Comparison of ENCODE assay signal across 11 mouse cellular contexts in genomic region chr10:98966407-98967215, GRCm38 (mm10). TPM values are rescaled to one million over a fixed set of nuclear protein-coding genes. Genes with fewer than 3 reads are reported as not detected.
DNase-seq lines count a peak whose midpoint lies in the region; ATAC-seq and TF ChIP-seq lines count a peak whose summit lies in the region.
"Had no signal": no experiment of that assay in that cellular context is flagged by ENCODE, and none has a peak within 500 bp of the region (broad histone marks: within the 10 kb centered on the region; RNA-seq: fewer than 3 reads in every experiment).

No protein-coding gene starts in this region.

- H3K4me1 ChIP-seq in heart, embryonic 16.5 days (ENCODE audit: control insufficient read depth, insufficient read depth, low read length) = peaks cover 18% of the 10 kb centered on the region
- peaks cover 9% of the 10 kb centered on the region for H3K4me1 ChIP-seq in heart, adult 2 months (ENCODE audit: control insufficient read depth, insufficient read depth, low read length)
- H3K4me1 ChIP-seq in lung, embryonic 15.5 days = peaks cover 1% of the 10 kb centered on the region; the same call in 1 of the 2 replicates
- H3K4me1 ChIP-seq in neural tube, embryonic 14.5 days (ENCODE audit: control insufficient read depth, insufficient read depth, low read length) = no peaks in the 10 kb centered on the region
- H3K4me1 ChIP-seq: forebrain, embryonic 13.5 days had no signal

- no peak for DNase-seq in heart, adult 2 months
- DNase-seq in lung, postnatal 25 days (ENCODE audit: low spot score) = no peak
- DNase-seq in forelimb bud, embryonic 11.5 days (ENCODE audit: low read depth, low spot score) = peak; percentile 35
- DNase-seq in layer of hippocampus, adult 2 months (ENCODE audit: low spot score in 2 of 2) = no peak
- DNase-seq in thymus, postnatal 25 days = no peak
- DNase-seq: thymus, postnatal 4 days had no signal

- no peaks in the 10 kb centered on the region for H3K27me3 ChIP-seq in heart, embryonic 16.5 days (ENCODE audit: control insufficient read depth, insufficient read depth, low read length)
- no peaks in the 10 kb centered on the region for H3K27me3 ChIP-seq in heart, adult 2 months (ENCODE audit: control insufficient read depth, insufficient read depth, low read length)
- H3K27me3 ChIP-seq in lung, embryonic 15.5 days = no peaks in the 10 kb centered on the region
- no peaks in the 10 kb centered on the region for H3K27me3 ChIP-seq in neural tube, embryonic 14.5 days (ENCODE audit: control insufficient read depth, insufficient read depth, low read length)
- H3K27me3 ChIP-seq: forebrain, embryonic 13.5 days had no signal

- TF ChIP-seq EP300 in heart, adult 2 months (IDR thresholded peaks at IDR 0.05; ENCODE audit: insufficient read depth, low read depth, low read length) = no peak

- no peak for TF ChIP-seq POLR2A in heart, adult 2 months (IDR thresholded peaks at IDR 0.05; ENCODE audit: insufficient read depth, low read depth, low read length)

- H3K9ac ChIP-seq in heart, embryonic 16.5 days (ENCODE audit: low read length) = no peak overlapping the region
- no peak overlapping the region for H3K9ac ChIP-seq in heart, adult 2 months (ENCODE audit: low read depth, low read length)
- no peak overlapping the region for H3K9ac ChIP-seq in lung, embryonic 15.5 days
- H3K9ac ChIP-seq in neural tube, embryonic 14.5 days (replicated peaks; ENCODE audit: low read depth, low read length) = no peak overlapping the region
- H3K9ac ChIP-seq: forebrain, embryonic 13.5 days had no signal

- H3K4me3 ChIP-seq in heart, embryonic 16.5 days (ENCODE audit: low read length) = no peak overlapping the region
- H3K4me3 ChIP-seq in heart, adult 2 months = no peak overlapping the region
- H3K4me3 ChIP-seq in lung, embryonic 15.5 days = no peak overlapping the region
- no peak overlapping the region for H3K4me3 ChIP-seq in neural tube, embryonic 14.5 days (ENCODE audit: low read depth, low read length)
- no peak overlapping the region for H3K4me3 ChIP-seq in layer of hippocampus, adult 2 months
- H3K4me3 ChIP-seq: forebrain, embryonic 13.5 days had no signal

- 39% methylated on average over 13 of the region's 13 CpGs for WGBS in heart, embryonic 16.5 days
- 60% methylated on average over 13 of the region's 13 CpGs for WGBS in heart, adult 2 months
- WGBS in lung, embryonic 15.5 days = 34% methylated on average over 13 of the region's 13 CpGs
- WGBS in neural tube, embryonic 14.5 days = 67% methylated on average over 13 of the region's 13 CpGs

- peak overlapping the region; percentile 84 for H3K27ac ChIP-seq in heart, embryonic 16.5 days (ENCODE audit: low read length)
- H3K27ac ChIP-seq in heart, adult 2 months = no peak overlapping the region
- no peak overlapping the region for H3K27ac ChIP-seq in lung, embryonic 15.5 days
- no peak overlapping the region for H3K27ac ChIP-seq in neural tube, embryonic 14.5 days (ENCODE audit: low read depth, low read length)
- no peak overlapping the region for H3K27ac ChIP-seq in layer of hippocampus, adult 2 months
- H3K27ac ChIP-seq: forebrain, embryonic 13.5 days had no signal

- no peak for TF ChIP-seq CTCF in heart, adult 2 months (IDR thresholded peaks at IDR 0.05)
- TF ChIP-seq CTCF in layer of hippocampus, adult 2 months (conservative IDR thresholded peaks at IDR 0.05) = no peak

- peak overlapping the region; percentile 37 for H3K4me2 ChIP-seq in heart, embryonic 16.5 days (ENCODE audit: low read depth, low read length)
- no peak overlapping the region for H3K4me2 ChIP-seq in lung, embryonic 15.5 days
- H3K4me2 ChIP-seq in neural tube, embryonic 14.5 days (ENCODE audit: low read depth, low read length) = no peak overlapping the region
- H3K4me2 ChIP-seq: forebrain, embryonic 13.5 days had no signal

- intact Hi-C loops in heart, adult 2 months (cut with DNase I) = no loop called here

- H3K9me3 ChIP-seq in heart, embryonic 16.5 days (replicated peaks; ENCODE audit: control insufficient read depth, low read length) = no peaks in the 10 kb centered on the region
- no peaks in the 10 kb centered on the region for H3K9me3 ChIP-seq in lung, embryonic 15.5 days
- no peaks in the 10 kb centered on the region for H3K9me3 ChIP-seq in neural tube, embryonic 14.5 days (ENCODE audit: control insufficient read depth, low read length)
- H3K9me3 ChIP-seq: forebrain, embryonic 13.5 days had no signal

- peaks cover 5% of the 10 kb centered on the region; the same call in 1 of the 2 replicates for H3K79me2 ChIP-seq in heart, adult 2 months (replicated peaks; ENCODE audit: control insufficient read depth, insufficient read depth, low read length)

- peak; percentile 41 for ATAC-seq in heart, embryonic 16.5 days (replicated peaks; ENCODE audit: extremely low read depth, insufficient read depth, low FRiP score)
- ATAC-seq in lung, embryonic 15.5 days (ENCODE audit: borderline replicate concordance, extremely low read depth, low FRiP score, low TSS enrichment) = peak; percentile 90; the same call in 1 of the 2 replicates
- ATAC-seq in neural tube, embryonic 14.5 days (ENCODE audit: low read depth) = 0 out of 2 replicates have a peak, but pooled peaks have one; percentile 24
- ATAC-seq: activated CD4-positive, CD25-positive, alpha-beta regulatory T cell, adult 4 months; forebrain, embryonic 13.5 days had no signal

- H3K36me3 ChIP-seq in heart, embryonic 16.5 days (ENCODE audit: control insufficient read depth, insufficient read depth) = peaks cover 9% of the 10 kb centered on the region
- H3K36me3 ChIP-seq in heart, adult 2 months (ENCODE audit: control insufficient read depth, insufficient read depth, low read length) = peaks cover 3% of the 10 kb centered on the region
- peaks cover 15% of the 10 kb centered on the region for H3K36me3 ChIP-seq in lung, embryonic 15.5 days
- no peaks in the 10 kb centered on the region for H3K36me3 ChIP-seq in neural tube, embryonic 14.5 days (ENCODE audit: control insufficient read depth, insufficient read depth, low read length)

RNA-seq across cellular contexts. Expression of gene Atp2b1, which starts 52.4 kb away (rescaled TPM):
- polyA plus RNA-seq in heart, embryonic 16.5 days (2015; fragmentation: Nextera tagmentation; extraction: Ambion mirVana) = 88.5 and 93.9 TPM in 2 replicates
- total RNA-seq in heart, adult 2 months (2021) = 10 to 100 TPM; 64.6 to 74.4 TPM
- 15.1 and 28.2 TPM in 2 replicates for polyA plus RNA-seq in heart, adult 2 months (2012; rRNA removed)
- polyA plus RNA-seq in lung, embryonic 15.5 days (2015; fragmentation: Nextera tagmentation; extraction: Ambion mirVana) = 181 and 199 TPM in 2 replicates
- 359 and 412 TPM in 2 replicates for polyA plus RNA-seq in neural tube, embryonic 14.5 days (2014; fragmentation: Nextera tagmentation; extraction: Ambion mirVana)
- 1,000 to 10,000 TPM; 1,026 to 1,053 TPM for total RNA-seq in layer of hippocampus, adult 2 months (2021)

Comparison
In these comparisons a context has a peak if more than half of its experiments do, and no peak if none do; other contexts are left out.
1. ATAC-seq: peak in every context shown above with its lines; median percentile 90 in lung, embryonic 15.5 days; 41 in heart, embryonic 16.5 days; 24 in neural tube, embryonic 14.5 days.